Mouse (Mus musculus): ENCODE data around the gene Fam92b. TPM values are rescaled to one million over a fixed set of nuclear protein-coding genes. Genes with fewer than 3 reads are reported as not detected.
A peak's percentile ranks its signal among the peaks of the same experiment; 100 is the strongest.

The Fam92b gene
- total and polyA plus RNA-seq, 2 experiments from 2014 or later = 1.0 to 1.7 TPM

- H3K4me1 ChIP-seq (ENCODE audit: insufficient read depth, low read length) = no peaks in the 10 kb centered on the region
- ATAC-seq (ENCODE audit: low FRiP score) (no peak), DNase-seq (ENCODE audit: low spot score) (no peak)
- no peak for TF ChIP-seq CTCF (IDR thresholded peaks at IDR 0.05)
- no peaks in the 10 kb centered on the region for H3K36me3 ChIP-seq (ENCODE audit: insufficient read depth, low read length)
- 84% methylated on average over 7 of the region's 7 CpGs for WGBS
- H3K4me2 ChIP-seq (ENCODE audit: low read depth, low read length, poor library complexity, severe bottlenecking) = no peak overlapping the region
- H3K27ac ChIP-seq (ENCODE audit: low read depth, low read length) = no peak overlapping the region
- H3K9ac ChIP-seq (replicated peaks; ENCODE audit: low read length, poor library complexity, severe bottlenecking) = no peak overlapping the region
- H3K27me3 ChIP-seq (ENCODE audit: insufficient read depth, low read length) = no peaks in the 10 kb centered on the region
- H3K4me3 ChIP-seq (ENCODE audit: low read depth, low read length) = no peak overlapping the region
- no peaks in the 10 kb centered on the region for H3K9me3 ChIP-seq (ENCODE audit: low read length)
Observed at GRCm38 (mm10) chr8:120133169-120133568, 44.1 kb downstream of the Fam92b start.

GRCm38 (mm10) chr8:120131158-120131557 is 46.1 kb downstream of the Fam92b start:
- ATAC-seq (ENCODE audit: low FRiP score) = no peak
- Histone ChIP-seq H3K4me2 (ENCODE audit: low read depth, low read length, poor library complexity, severe bottlenecking) (no peak overlapping the region), H3K36me3 (ENCODE audit: insufficient read depth, low read length) (no peaks in the 10 kb centered on the region), H3K4me1 (ENCODE audit: insufficient read depth, low read length) (0 out of 2 replicates have a peak, but pooled peaks cover 5% of the 10 kb centered on the region), H3K4me3 (ENCODE audit: low read depth, low read length) (no peak overlapping the region), H3K27me3 (ENCODE audit: insufficient read depth, low read length) (no peaks in the 10 kb centered on the region), H3K9me3 (ENCODE audit: low read length) (no peaks in the 10 kb centered on the region), H3K9ac (replicated peaks; ENCODE audit: low read length, poor library complexity, severe bottlenecking) (no peak overlapping the region), H3K27ac (ENCODE audit: low read depth, low read length) (no peak overlapping the region)
- DNase-seq (ENCODE audit: low spot score) = no peak
- TF ChIP-seq CTCF (IDR thresholded peaks at IDR 0.05) = no peak
- WGBS = 82% methylated on average over 8 of the region's 8 CpGs

- no peak overlapping the region for H3K27ac ChIP-seq (ENCODE audit: low read depth, low read length)
- WGBS = 33% methylated on average over 4 of the region's 4 CpGs
- H3K4me2 ChIP-seq (ENCODE audit: low read depth, low read length, poor library complexity, severe bottlenecking) = no peak overlapping the region
- no peaks in the 10 kb centered on the region for H3K36me3 ChIP-seq (ENCODE audit: insufficient read depth, low read length)
- DNase-seq (ENCODE audit: low spot score) (no peak), ATAC-seq (ENCODE audit: low FRiP score) (no peak)
- H3K9me3 ChIP-seq (ENCODE audit: low read length) = no peaks in the 10 kb centered on the region
- no peak for TF ChIP-seq CTCF (IDR thresholded peaks at IDR 0.05)
- H3K4me1 ChIP-seq (ENCODE audit: insufficient read depth, low read length) = 0 out of 2 replicates have a peak, but pooled peaks cover 6% of the 10 kb centered on the region
- no peaks in the 10 kb centered on the region for H3K27me3 ChIP-seq (ENCODE audit: insufficient read depth, low read length)
- H3K4me3 ChIP-seq (ENCODE audit: low read depth, low read length) = no peak overlapping the region
- no peak overlapping the region for H3K9ac ChIP-seq (replicated peaks; ENCODE audit: low read length, poor library complexity, severe bottlenecking)
Observed at GRCm38 (mm10) chr8:120129547-120129946, 47.7 kb downstream of the Fam92b start.

DNA sequence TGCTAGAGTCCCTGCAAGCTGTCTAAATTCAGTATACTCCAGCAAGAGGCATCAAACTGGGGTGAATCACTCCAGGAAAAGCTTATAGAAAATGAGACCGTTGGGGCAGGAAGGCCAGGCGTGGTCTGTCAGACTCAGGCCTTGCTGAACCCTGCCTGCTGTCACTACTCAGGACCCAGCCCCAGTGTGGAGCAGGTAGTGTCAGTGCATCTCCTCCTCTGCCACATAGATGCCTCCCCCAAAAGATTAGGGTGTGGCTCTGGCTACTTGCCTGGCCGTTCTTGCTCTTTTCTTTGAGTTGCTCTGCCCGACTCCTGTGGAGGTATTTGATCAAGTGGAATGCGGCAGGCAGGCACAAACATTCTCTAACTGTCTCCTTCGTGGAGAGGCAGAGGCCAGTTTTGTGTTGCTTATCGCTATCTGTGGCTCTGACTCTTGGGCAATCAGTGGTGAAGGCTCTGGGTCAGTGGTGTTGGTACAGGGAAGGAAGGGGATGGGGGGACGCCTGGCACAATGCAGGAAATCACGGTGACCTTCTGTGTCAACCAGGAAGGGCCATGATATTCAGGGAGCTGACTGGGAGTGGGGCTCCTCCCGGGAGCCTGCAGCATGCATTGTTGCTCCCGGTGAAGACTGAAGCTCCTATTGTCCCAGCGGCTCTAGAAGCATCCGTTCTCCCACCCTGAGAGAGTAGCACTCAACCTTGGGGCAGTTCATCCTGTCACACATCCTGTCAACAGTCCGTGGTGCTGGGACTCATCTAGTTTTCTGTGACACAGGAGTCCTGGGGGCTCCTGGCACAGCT is 50.7 kb downstream of the Fam92b start:
- Histone ChIP-seq H3K4me3 (ENCODE audit: low read depth, low read length) (no peak overlapping the region), H3K9me3 (ENCODE audit: low read length) (no peaks in the 10 kb centered on the region), H3K36me3 (ENCODE audit: insufficient read depth, low read length) (no peaks in the 10 kb centered on the region), H3K9ac (replicated peaks; ENCODE audit: low read length, poor library complexity, severe bottlenecking) (0 out of 2 replicates have a peak overlapping the region, but pooled peaks have one; percentile 24), H3K27me3 (ENCODE audit: insufficient read depth, low read length) (no peaks in the 10 kb centered on the region), H3K4me2 (ENCODE audit: low read depth, low read length, poor library complexity, severe bottlenecking) (no peak overlapping the region), H3K4me1 (ENCODE audit: insufficient read depth, low read length) (peaks cover 6% of the 10 kb centered on the region; the same call in 1 of the 2 replicates), H3K27ac (ENCODE audit: low read depth, low read length) (no peak overlapping the region)
- no peak for DNase-seq (ENCODE audit: low spot score)
- no peak for ATAC-seq (ENCODE audit: low FRiP score)
- TF ChIP-seq CTCF (IDR thresholded peaks at IDR 0.05) = no peak
- WGBS = 30% methylated on average over 14 of the region's 14 CpGs

DNA sequence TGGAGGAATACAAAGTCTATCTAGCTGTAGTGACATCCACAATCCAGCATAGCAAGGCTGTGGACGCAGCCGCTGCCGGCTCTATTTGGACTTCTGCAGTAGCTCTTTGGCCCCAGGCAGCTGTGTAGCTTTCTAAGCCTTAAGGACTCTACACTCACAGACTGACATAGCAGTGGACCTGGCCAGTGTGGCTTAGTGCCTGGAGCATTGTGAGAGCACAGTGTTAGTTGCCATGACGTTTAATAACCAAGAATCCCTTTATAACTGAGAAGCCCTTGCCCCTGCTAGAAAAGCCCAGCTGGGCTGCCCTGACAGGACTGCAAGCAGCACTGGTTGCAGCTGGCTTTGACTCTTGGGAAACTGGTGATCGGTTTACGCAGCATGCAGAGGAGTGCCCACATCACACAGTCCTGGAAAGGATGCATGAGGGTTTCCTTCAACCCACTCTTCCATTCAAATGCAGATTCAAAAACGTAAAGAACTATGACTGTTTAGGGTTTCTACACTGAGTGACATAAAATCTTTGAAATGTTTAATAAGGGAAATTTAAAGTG is 52.4 kb downstream of the Fam92b start:
- Histone ChIP-seq H3K4me2 (ENCODE audit: low read depth, low read length, poor library complexity, severe bottlenecking) (no peak overlapping the region), H3K27me3 (ENCODE audit: insufficient read depth, low read length) (no peaks in the 10 kb centered on the region), H3K4me1 (ENCODE audit: insufficient read depth, low read length) (peaks cover 6% of the 10 kb centered on the region; the same call in 1 of the 2 replicates), H3K27ac (ENCODE audit: low read depth, low read length) (no peak overlapping the region), H3K36me3 (ENCODE audit: insufficient read depth, low read length) (no peaks in the 10 kb centered on the region), H3K4me3 (ENCODE audit: low read depth, low read length) (no peak overlapping the region), H3K9ac (replicated peaks; ENCODE audit: low read length, poor library complexity, severe bottlenecking) (no peak overlapping the region), H3K9me3 (ENCODE audit: low read length) (no peaks in the 10 kb centered on the region)
- DNase-seq (ENCODE audit: low spot score) (peak; percentile 76), ATAC-seq (ENCODE audit: low FRiP score) (peak; percentile 81)
- 25% methylated on average over 7 of the region's 7 CpGs for WGBS
- TF ChIP-seq CTCF (IDR thresholded peaks at IDR 0.05) = no peak

DNA sequence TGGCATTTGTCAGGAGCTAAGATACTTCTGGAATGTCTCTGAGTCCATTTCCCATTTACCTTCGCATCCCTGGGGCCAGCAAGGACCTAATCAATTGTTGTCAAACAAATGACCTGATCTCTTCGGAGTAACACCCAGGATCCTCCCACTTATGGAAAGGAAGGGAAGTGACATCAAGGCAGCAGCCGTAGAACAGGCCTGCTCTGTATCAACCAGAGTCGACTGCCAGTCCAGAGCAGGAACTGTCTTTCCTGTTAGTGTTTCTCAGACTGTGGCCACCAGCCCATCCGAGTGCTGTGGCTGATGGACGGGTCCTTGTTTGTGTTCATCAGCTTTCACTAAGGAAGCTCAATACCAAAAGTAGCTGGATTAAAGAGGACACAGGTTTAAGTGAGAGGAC is 53.0 kb downstream of the Fam92b start:
- Histone ChIP-seq H3K4me3 (ENCODE audit: low read depth, low read length) (no peak overlapping the region), H3K27ac (ENCODE audit: low read depth, low read length) (no peak overlapping the region), H3K27me3 (ENCODE audit: insufficient read depth, low read length) (no peaks in the 10 kb centered on the region), H3K4me1 (ENCODE audit: insufficient read depth, low read length) (peaks cover 6% of the 10 kb centered on the region; the same call in 1 of the 2 replicates), H3K4me2 (ENCODE audit: low read depth, low read length, poor library complexity, severe bottlenecking) (no peak overlapping the region), H3K9me3 (ENCODE audit: low read length) (no peaks in the 10 kb centered on the region), H3K9ac (replicated peaks; ENCODE audit: low read length, poor library complexity, severe bottlenecking) (no peak overlapping the region), H3K36me3 (ENCODE audit: insufficient read depth, low read length) (no peaks in the 10 kb centered on the region)
- WGBS = 58% methylated on average over 6 of the region's 6 CpGs
- DNase-seq (ENCODE audit: low spot score) (no peak), ATAC-seq (ENCODE audit: low FRiP score) (no peak)
- TF ChIP-seq CTCF (IDR thresholded peaks at IDR 0.05) = no peak
